Comparison of ENCODE assay signal across 8 mouse cellular contexts in the genomic region with DNA sequence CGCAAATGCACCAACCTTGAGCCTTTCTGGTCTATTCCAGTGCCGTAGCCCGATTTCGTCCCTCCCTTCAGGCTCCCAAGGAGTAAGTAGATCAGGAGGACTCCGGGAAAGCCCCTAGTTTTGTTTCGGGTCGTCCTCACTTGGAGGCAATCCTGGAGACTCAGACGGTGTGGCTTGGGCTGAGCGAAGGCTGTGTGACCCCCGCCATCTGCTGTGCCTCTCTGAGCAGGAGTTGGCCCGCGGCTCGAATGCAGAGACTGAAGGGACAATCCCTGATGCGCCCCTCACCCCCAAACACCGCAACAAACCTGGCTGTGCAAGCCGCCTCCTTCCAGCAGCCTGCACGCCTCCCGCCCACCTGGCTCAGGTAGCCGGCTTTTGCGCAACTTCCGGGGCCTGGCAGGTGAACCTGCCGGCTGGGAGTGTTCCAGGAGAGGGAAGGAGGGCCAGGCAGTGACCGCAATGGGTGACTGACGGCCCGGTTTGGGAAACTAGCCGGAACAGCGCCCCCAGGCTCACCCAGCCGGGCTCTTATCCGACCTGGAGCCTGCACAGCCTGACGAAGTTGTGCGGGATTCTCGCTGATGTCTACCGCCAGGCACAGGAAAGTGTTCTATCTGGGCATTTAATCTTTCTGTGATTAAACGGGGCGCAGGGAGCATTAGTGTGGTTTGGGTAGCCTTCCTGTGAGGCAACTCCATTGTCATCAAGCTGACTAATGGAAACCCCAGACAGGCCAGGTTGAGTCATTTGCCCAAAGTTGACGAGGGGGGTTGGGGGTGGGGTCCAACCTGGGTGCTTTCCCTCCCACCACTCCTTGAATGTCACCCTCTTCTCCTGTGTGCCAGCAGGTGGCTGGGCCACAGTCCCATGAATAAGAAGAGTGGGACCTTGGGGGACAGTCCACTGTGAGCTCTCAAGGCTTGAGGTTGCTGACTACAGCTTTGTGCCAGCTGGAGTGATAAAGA. TPM values are rescaled to one million over a fixed set of nuclear protein-coding genes. Genes with fewer than 3 reads are reported as not detected.
DNase-seq lines count a peak whose midpoint lies in the region; ATAC-seq lines count a peak whose summit lies in the region.

No protein-coding gene starts in this region.

- WGBS in heart, embryonic 15.5 days = 10% methylated on average over 36 of the region's 36 CpGs
- 6% methylated on average over 36 of the region's 36 CpGs for WGBS in hindbrain, embryonic 15.5 days
- WGBS in liver, embryonic 13.5 days (ENCODE audit: insufficient replicate concordance) = 4% methylated on average over 36 of the region's 36 CpGs

- ATAC-seq in heart, embryonic 15.5 days (replicated peaks; ENCODE audit: insufficient number of reproducible peaks, insufficient read depth, low FRiP score, low read depth) = no peak
- no peak for ATAC-seq in hindbrain, embryonic 15.5 days (ENCODE audit: low FRiP score, low read depth)
- ATAC-seq in liver, embryonic 13.5 days (ENCODE audit: low read depth) = no peak

- H3K9ac ChIP-seq in heart, embryonic 15.5 days = peak overlapping the region; percentile 38; the same call in 1 of the 2 replicates
- H3K9ac ChIP-seq in hindbrain, embryonic 15.5 days = peak overlapping the region; percentile 20; the same call in 1 of the 2 replicates
- H3K9ac ChIP-seq in liver, embryonic 13.5 days = peak overlapping the region; percentile 29

- no peaks in the 10 kb centered on the region for H3K36me3 ChIP-seq in heart, embryonic 15.5 days
- H3K36me3 ChIP-seq in hindbrain, embryonic 15.5 days = no peaks in the 10 kb centered on the region
- H3K36me3 ChIP-seq in liver, embryonic 13.5 days = peaks cover 23% of the 10 kb centered on the region

- H3K4me2 ChIP-seq in heart, embryonic 15.5 days = peak overlapping the region; percentile 67
- peak overlapping the region; percentile 55 for H3K4me2 ChIP-seq in hindbrain, embryonic 15.5 days
- H3K4me2 ChIP-seq in liver, embryonic 13.5 days = peak overlapping the region; percentile 61

- peaks cover 53% of the 10 kb centered on the region for H3K4me1 ChIP-seq in heart, embryonic 15.5 days (replicated peaks)
- H3K4me1 ChIP-seq in hindbrain, embryonic 15.5 days (replicated peaks) = peaks cover 64% of the 10 kb centered on the region
- H3K4me1 ChIP-seq in liver, embryonic 13.5 days (replicated peaks) = peaks cover 98% of the 10 kb centered on the region

- peak overlapping the region; percentile 39 for H3K4me3 ChIP-seq in heart, embryonic 15.5 days
- peak overlapping the region; percentile 32 for H3K4me3 ChIP-seq in hindbrain, embryonic 15.5 days
- peak overlapping the region; percentile 29 for H3K4me3 ChIP-seq in liver, embryonic 13.5 days (replicated peaks)

- H3K27me3 ChIP-seq in heart, embryonic 15.5 days = peaks cover 41% of the 10 kb centered on the region
- H3K27me3 ChIP-seq in hindbrain, embryonic 15.5 days = no peaks in the 10 kb centered on the region
- H3K27me3 ChIP-seq in liver, embryonic 13.5 days = peaks cover 38% of the 10 kb centered on the region

- H3K9me3 ChIP-seq in heart, embryonic 15.5 days (replicated peaks) = no peaks in the 10 kb centered on the region
- no peaks in the 10 kb centered on the region for H3K9me3 ChIP-seq in hindbrain, embryonic 15.5 days
- H3K9me3 ChIP-seq in liver, embryonic 13.5 days (replicated peaks) = no peaks in the 10 kb centered on the region

- H3K27ac ChIP-seq in heart, embryonic 15.5 days = peak overlapping the region; percentile 0; the same call in 1 of the 2 replicates
- H3K27ac ChIP-seq in hindbrain, embryonic 15.5 days (replicated peaks) = 0 out of 2 replicates have a peak overlapping the region, but pooled peaks have one; percentile 0
- H3K27ac ChIP-seq in liver, embryonic 13.5 days = peak overlapping the region; percentile 34; the same call in 1 of the 2 replicates

- no peak for DNase-seq in heart, adult 8-10 months (ENCODE audit: low spot score)
- peak; percentile 55 to 68 for DNase-seq in cerebellum, postnatal 25 days
- DNase-seq in liver, embryonic 13.5 days = no peak
- DNase-seq in natural killer cell, adult 2 months (ENCODE audit: low spot score in 2 of 2) = peak; percentile 62 to 74
- no peak for DNase-seq in MN1 (ENCODE audit: low spot score)
- no peak for DNase-seq in left cerebral cortex, adult 18-20 months (ENCODE audit: low spot score in 2 of 2)

RNA-seq across cellular contexts. Expression of a gene that starts 6.1 kb away (rescaled TPM):
- polyA plus RNA-seq in heart, embryonic 15.5 days (2015; fragmentation: Nextera tagmentation; extraction: Ambion mirVana) = 8.8 and 12.7 TPM in 2 replicates
- total RNA-seq in heart, adult 8-10 months (2022) = 1 to 10 TPM; 2.8 to 5.0 (median 4.3) TPM
- polyA plus RNA-seq in hindbrain, embryonic 15.5 days (2015; fragmentation: Nextera tagmentation; extraction: Ambion mirVana) = 48.3 and 54.6 TPM in 2 replicates
- 10.9 and 11.2 TPM in 2 replicates for polyA plus RNA-seq in liver, embryonic 13.5 days (2015; fragmentation: Nextera tagmentation; extraction: Ambion mirVana)
- total RNA-seq in left cerebral cortex, adult 18-20 months (2021) = 1 to 10 TPM; 7.4 to 7.6 TPM

RNA-seq across cellular contexts. Expression of a gene that starts 22.4 kb away (rescaled TPM):
- polyA plus RNA-seq in heart, embryonic 15.5 days (2015; fragmentation: Nextera tagmentation; extraction: Ambion mirVana) = 0.40 and 0.87 TPM in 2 replicates
- total RNA-seq in heart, adult 8-10 months (2022) = 1 to 10 TPM; 1.2 to 4.2 (median 2.3) TPM
- 1.4 and 1.7 TPM in 2 replicates for polyA plus RNA-seq in hindbrain, embryonic 15.5 days (2015; fragmentation: Nextera tagmentation; extraction: Ambion mirVana)
- 1.3 and 1.5 TPM in 2 replicates for polyA plus RNA-seq in liver, embryonic 13.5 days (2015; fragmentation: Nextera tagmentation; extraction: Ambion mirVana)
- 1 to 10 TPM; 2.1 to 2.8 TPM for total RNA-seq in left cerebral cortex, adult 18-20 months (2021)

Comparison
In these comparisons a context has a peak if more than half of its experiments do, and no peak if none do; other contexts are left out.
1. DNase-seq: peak in cerebellum, postnatal 25 days (2 of 2) and natural killer cell, adult 2 months (2 of 2); none in heart, adult 8-10 months (single experiment), liver, embryonic 13.5 days (single experiment), MN1 (single experiment) and left cerebral cortex, adult 18-20 months (0 of 2).
2. Peak in every context shown above with its lines, with median percentiles within 50 percentile points of each other: H3K27ac ChIP-seq, H3K4me2 ChIP-seq, H3K4me3 ChIP-seq and H3K9ac ChIP-seq.